Mouse (Mus musculus) erythroid progenitor cell, adult 5-6 weeks (primary cell): ENCODE data around the gene Mesd. TPM values are rescaled to one million over a fixed set of nuclear protein-coding genes. Genes with fewer than 3 reads are reported as not detected.
A peak's percentile ranks its signal among the peaks of the same experiment; 100 is the strongest.
"Not testable (repeated sequence)": the region's sequence is repeated elsewhere in the genome, so short reads cannot be mapped to it uniquely, and the experiment has no call there.

Experiments used
- ATAC-seq: replicated peaks from 2 replicates; pipeline ENCODE4 v1.8.0; 2016; ENCODE audit warnings: moderate number of reproducible peaks, mild to moderate bottlenecking, moderate TSS enrichment, inconsistent platforms; ENCODE audit not compliant: poor library complexity, low FRiP score, severe bottlenecking
- total RNA-seq, 2 experiments: library from RNA; stranded (forward) in 1 of 2; stranded (reverse) in 1 of 2; fragments of 150-400 nt in 1 of 2; fragments of 186-747, 209-891 nt in 1 of 2; gene quantifications; 2 replicates each; pipeline versions ENCODE4 v1.2.3 to v1.2.4; 2015 to 2017; ENCODE audit warnings: low replicate concordance in 2 of 2

The Mesd gene
- total RNA-seq, 2 experiments from 2014 or later = 25.2 to 33.7 TPM

GRCm38 (mm10) chr7:83877088-83877487 is 7.2 kb upstream of the Mesd start:
- no peak for ATAC-seq

GRCm38 (mm10) chr7:83878676-83879448 is 5.4 kb upstream of the Mesd start:
- no peak for ATAC-seq

GRCm38 (mm10) chr7:83882150-83882632 is 2.1 kb upstream of the Mesd start:
- no peak for ATAC-seq

GRCm38 (mm10) chr7:83882633-83883275 is 1.5 kb upstream of the Mesd start:
- peak; percentile 53 for ATAC-seq

- ATAC-seq = peak; percentile 58
Measured at GRCm38 (mm10) chr7:83883276-83884020, 818 bp upstream of the Mesd start.

- ATAC-seq = peak; percentile 53
Measured at GRCm38 (mm10) chr7:83884921-83885532, 761 bp downstream of the Mesd start.

- peak; percentile 56 for ATAC-seq
Measured at GRCm38 (mm10) chr7:83885835-83886234, 1.6 kb downstream of the Mesd start.

GRCm38 (mm10) chr7:83886366-83887129 is 2.3 kb downstream of the Mesd start:
- 0 out of 2 replicates have a peak, but pooled peaks have one; percentile 12 for ATAC-seq

- ATAC-seq = peak; percentile 30; the same call in 1 of the 2 replicates
Measured at GRCm38 (mm10) chr7:83889383-83889782, 5.1 kb downstream of the Mesd start.

- ATAC-seq = not testable (repeated sequence)
Measured at GRCm38 (mm10) chr7:83889946-83890345, 5.7 kb downstream of the Mesd start.

- ATAC-seq = peak; percentile 87
Measured at GRCm38 (mm10) chr7:83891433-83892332, 7.4 kb downstream of the Mesd start.

GRCm38 (mm10) chr7:83892333-83892669 is 8.0 kb downstream of the Mesd start:
- ATAC-seq = no peak

- ATAC-seq = no peak
Measured at GRCm38 (mm10) chr7:83894348-83894747, 10.1 kb downstream of the Mesd start.

- ATAC-seq = no peak
Measured at GRCm38 (mm10) chr7:83896077-83896740, 11.9 kb downstream of the Mesd start.

- peak; percentile 94 for ATAC-seq
Measured at GRCm38 (mm10) chr7:83898267-83898666, 14.0 kb downstream of the Mesd start.

GRCm38 (mm10) chr7:83900519-83900918 is 16.3 kb downstream of the Mesd start:
- ATAC-seq = no peak

GRCm38 (mm10) chr7:83901425-83901824 is 17.2 kb downstream of the Mesd start:
- no peak for ATAC-seq
